Mouse (Mus musculus) fat pad, adult 2 months (tissue): Measurements from ENCODE around the gene Kcnmb1.

Source experiments
- DNase-seq: peaks from one replicate; pipeline ENCODE4 v3.0.0-alpha.2; 2011; ENCODE audit warnings: low read depth, low spot score; ENCODE audit errors: extremely low read depth

Gene Kcnmb1

GRCm38 (mm10) chr11:33962688-33963407 is at the start of gene Kcnmb1:
TSS of gene Kcnmb1 (plus strand) at chr11:33963013.
- no peak for DNase-seq

DNA sequence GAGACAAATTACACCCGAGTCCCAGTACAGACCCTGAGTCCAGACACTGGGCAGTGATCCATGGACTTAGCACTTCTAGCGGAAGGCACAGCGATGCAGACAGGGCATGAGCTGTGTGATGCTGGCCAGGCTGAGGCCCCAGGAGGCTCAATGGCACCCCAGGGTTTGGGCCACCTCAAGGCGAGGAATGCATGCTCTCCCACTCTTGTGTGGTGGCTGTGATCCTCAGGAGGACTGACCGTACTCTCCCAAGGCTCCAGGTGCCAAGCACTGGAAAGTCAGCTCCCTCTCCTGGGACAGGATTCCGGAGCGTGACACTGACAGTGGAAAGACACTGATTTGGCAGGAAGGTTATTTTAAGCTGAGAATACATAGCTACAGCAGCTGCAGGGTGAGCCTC is 49.8 kb upstream of the Kcnmb1 start:
- DNase-seq: no peak

DNA sequence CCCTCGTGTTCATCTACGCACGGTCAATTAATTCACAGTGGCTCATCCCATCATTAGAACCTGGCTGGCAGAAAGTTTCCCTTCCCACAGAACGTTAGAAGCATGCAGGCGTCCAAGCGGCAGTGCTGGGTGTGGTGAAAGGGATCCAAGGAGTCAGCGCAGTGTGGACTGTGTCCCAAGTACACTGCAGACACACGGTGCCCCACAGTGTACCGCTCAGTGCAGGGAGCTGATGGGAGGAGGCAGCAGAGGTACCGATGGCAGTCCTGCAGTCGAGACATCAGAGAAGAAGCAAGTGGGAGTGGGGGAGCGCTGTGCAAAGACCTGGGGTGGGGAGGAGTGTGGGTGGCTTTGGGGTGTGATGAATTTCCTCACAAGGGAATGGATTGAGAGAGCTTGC is 48.6 kb upstream of the Kcnmb1 start:
- DNase-seq: no peak

GRCm38 (mm10) chr11:33917574-33917973 is 45.2 kb upstream of the Kcnmb1 start:
- no peak for DNase-seq

- DNase-seq: no peak
These were observed 44.4 kb upstream of the Kcnmb1 start for GRCm38 (mm10) chr11:33918424-33918823.

- no peak for DNase-seq
These were observed 43.0 kb upstream of the Kcnmb1 start for GRCm38 (mm10) chr11:33919826-33920225.

GRCm38 (mm10) chr11:33921451-33921850 is 41.4 kb upstream of the Kcnmb1 start:
- DNase-seq: no peak

DNA sequence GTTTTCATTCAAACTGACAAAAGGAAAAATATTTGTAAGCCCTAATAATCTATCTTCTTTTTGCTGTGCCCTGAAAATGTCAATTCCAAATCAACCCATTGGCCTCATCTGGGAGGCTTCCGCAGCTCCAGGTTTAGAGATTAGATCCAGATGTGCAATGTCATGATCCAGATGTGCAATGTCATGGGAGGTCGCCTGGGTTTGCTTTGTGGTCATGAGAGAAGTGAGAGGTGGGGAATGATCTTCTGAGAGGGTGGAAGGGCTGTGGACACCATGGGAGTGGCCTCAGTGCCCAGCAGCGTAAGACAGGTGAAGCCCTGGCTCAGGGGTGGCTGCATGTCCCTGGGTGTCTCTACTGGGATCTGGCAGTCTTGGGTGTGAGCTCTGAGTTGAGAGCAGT is 39.8 kb upstream of the Kcnmb1 start:
- DNase-seq: no peak

- DNase-seq: no peak
These were observed 37.0 kb upstream of the Kcnmb1 start for GRCm38 (mm10) chr11:33925778-33926177.

DNA sequence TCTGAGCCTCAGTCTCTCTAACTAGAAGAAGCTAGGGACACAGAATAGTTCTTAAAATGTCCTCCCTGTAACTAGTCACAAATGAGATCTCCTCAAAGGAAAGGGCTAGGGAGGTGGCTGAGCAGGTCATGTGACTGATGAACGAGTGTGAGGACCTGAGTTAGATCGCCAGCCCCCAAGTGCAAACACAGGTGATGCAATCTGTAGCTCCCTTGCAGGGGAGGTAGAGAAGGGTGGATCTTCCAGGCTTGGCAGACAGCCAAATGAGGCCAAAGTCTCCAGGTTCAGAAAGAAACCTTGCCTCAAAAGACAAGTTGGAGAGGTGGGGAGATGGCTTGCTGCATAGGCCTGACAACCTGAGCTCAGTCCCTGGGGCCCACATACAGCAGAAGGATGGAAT is 36.3 kb upstream of the Kcnmb1 start:
- DNase-seq: no peak

GRCm38 (mm10) chr11:33927321-33927720 is 35.5 kb upstream of the Kcnmb1 start:
- no peak for DNase-seq

GRCm38 (mm10) chr11:33927836-33928235 is 35.0 kb upstream of the Kcnmb1 start:
- DNase-seq: no peak

DNA sequence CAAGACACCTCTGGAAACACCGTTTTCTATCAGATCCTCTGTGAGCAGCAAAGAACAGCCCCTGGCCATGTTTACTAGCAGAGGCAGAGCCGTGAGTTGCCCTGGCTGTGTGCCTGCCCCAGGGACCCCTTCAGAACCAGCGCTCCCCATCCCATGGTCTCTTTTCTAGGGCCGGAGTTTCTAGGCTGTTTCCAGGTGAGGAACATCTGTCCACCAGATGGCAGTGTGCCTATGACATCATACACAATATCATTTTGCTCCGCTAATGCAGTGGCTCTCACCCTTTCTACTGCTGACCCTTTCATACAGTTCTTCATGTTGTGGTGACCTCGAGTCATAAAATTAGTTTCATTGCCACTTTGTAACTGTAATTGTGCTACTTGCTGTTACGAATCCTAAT is 34.2 kb upstream of the Kcnmb1 start:
- DNase-seq: no peak

GRCm38 (mm10) chr11:33929412-33929811 is 33.4 kb upstream of the Kcnmb1 start:
- no peak for DNase-seq

DNA sequence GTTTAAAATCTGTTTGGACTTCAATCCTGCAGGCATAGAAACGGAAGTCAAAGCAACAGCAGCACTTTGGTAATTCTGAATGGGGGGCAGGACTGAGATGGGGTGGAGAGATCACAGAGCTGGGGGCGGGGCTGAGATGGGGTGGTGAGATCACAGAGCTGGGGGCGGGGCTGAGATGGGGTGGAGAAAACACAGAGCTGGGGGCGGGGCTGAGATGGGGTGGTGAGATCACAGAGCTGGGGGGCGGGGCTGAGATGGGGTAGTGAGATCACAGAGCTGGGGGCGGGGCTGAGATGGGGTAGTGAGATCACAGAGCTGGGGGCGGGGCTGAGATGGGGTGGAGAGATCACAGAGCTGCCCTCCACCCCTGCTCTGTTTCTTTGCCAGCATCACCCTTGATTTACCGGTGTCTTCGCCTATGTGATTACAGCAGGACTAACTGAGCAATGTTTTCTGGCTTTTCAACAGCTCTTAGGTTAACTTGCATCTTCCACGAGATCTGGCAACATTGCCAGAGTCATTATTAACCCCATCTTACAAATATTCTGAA is 30.9 kb upstream of the Kcnmb1 start:
- no peak for DNase-seq

- no peak for DNase-seq
These were observed 30.3 kb upstream of the Kcnmb1 start for GRCm38 (mm10) chr11:33932386-33933111.

- no peak for DNase-seq
These were observed 28.5 kb upstream of the Kcnmb1 start for GRCm38 (mm10) chr11:33934286-33934685.

DNA sequence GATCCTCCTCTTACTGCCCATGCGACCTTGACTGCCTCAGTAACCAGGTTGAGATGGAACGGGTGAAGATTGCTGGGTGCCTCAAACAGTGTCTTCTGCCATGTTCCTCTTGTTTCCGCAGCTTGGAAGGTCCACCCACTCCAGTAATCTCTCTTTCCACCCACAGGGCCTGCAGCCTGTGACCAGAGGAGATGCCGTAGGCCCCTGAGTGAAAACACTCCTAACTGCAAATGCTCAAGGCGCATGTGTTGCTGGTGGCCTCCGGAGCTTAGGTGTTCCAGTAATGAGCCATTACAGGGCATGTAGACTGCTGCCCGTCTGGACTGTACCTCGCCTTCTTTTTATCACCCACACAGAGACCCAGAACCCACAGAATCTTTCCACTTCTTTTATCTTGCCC is 25.2 kb upstream of the Kcnmb1 start:
- no peak for DNase-seq

DNA sequence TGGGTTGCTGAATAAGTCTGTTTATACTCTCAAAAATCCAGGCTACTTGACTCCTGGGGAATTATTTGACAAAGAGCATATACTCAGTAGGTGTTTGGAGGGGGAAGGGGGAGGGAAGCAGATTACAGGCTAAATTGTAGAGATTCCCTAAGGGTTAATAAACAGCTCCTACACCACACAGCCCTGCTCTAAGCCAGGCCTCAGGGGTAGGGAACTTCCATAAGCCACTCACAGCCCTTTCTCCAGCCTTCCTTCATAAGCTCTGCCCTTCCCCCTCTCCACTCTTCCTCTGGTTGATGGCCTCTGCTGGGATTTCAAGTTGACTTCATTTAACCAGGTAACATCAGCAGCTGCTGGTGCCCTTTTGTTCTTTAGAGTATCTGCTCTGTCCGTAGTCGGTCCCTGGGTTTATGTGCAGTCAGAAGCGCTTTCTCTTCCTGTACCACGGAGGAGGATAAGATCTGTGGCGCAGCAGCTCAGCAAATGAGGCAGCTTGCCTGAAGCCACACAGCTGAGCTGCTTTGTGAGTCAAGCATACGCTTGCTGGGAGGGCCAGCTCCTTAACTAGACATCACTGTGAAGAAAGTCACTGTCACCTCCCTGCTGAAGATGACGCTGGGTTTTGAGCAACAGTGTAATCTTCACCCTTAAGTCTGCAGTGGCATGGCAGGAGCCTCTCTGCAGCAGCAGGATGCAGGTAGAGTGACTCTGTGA is 24.1 kb upstream of the Kcnmb1 start:
- DNase-seq: no peak

GRCm38 (mm10) chr11:33939456-33940113 is 23.2 kb upstream of the Kcnmb1 start:
- DNase-seq: no peak

DNA sequence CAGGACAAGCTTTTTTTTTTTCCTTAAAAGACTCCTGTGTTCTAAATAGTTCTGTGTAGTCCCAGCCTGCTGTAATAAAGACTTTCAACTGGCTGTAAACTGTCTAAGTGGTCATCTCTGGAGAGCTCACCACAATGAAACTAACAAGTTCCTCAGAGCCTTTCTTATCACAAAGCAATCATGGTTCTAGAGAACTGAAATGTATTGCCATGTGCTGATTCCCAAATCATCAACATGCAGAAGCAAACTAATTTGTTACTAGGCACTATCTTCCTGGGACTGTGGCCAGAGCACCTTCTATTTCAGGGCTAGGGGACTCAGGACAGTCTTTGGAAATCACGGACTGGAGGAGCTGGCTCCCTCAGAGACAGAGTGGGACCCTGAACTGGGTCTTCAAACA is 19.2 kb upstream of the Kcnmb1 start:
- DNase-seq: no peak
